Mouse (Mus musculus) monocyte, adult 5-6 weeks (primary cell): ENCODE data around the gene E130309D02Rik. TPM values are rescaled to one million over a fixed set of nuclear protein-coding genes. Genes with fewer than 3 reads are reported as not detected.

Experiments used
- ATAC-seq: fragments of 153-309, 156-312 bp; replicated peaks from 2 replicates; pipeline ENCODE4 v1.8.0; 2017; ENCODE audit warnings: mild to moderate bottlenecking; ENCODE audit not compliant: low TSS enrichment, insufficient number of reproducible peaks, severe bottlenecking, poor library complexity, low FRiP score
- total RNA-seq: library from RNA; stranded (forward); fragments of 200-1000, 200-491, 200-594 nt; gene quantifications from 3 replicates; pipeline ENCODE4 v1.2.3, GENCODE M21; 2017

E130309D02Rik gene
- total RNA-seq, 1 experiment from 2014 or later, result 7.4 TPM

GRCm38 (mm10) chr5:143272540-143273330 is 42.4 kb downstream of the E130309D02Rik start:
- ATAC-seq, result no peak

- no peak for ATAC-seq
Observed at GRCm38 (mm10) chr5:143272108-143272507, 43.1 kb downstream of the E130309D02Rik start.

- ATAC-seq, result no peak
Observed at GRCm38 (mm10) chr5:143271642-143272041, 43.5 kb downstream of the E130309D02Rik start.

- 0 out of 2 replicates have a peak, but pooled peaks have one; percentile 3 for ATAC-seq
Observed at GRCm38 (mm10) chr5:143270151-143270519, 45.0 kb downstream of the E130309D02Rik start.

- peak; percentile 49 for ATAC-seq
Observed at GRCm38 (mm10) chr5:143269363-143270150, 45.6 kb downstream of the E130309D02Rik start, which contains the start of gene Zfp316. Gene Zfp316, minus strand, starts transcription at chr5:143270022.

- ATAC-seq, result no peak
Observed at GRCm38 (mm10) chr5:143268985-143269362, 46.2 kb downstream of the E130309D02Rik start.

- ATAC-seq, result no peak
Observed at GRCm38 (mm10) chr5:143266794-143267193, 48.4 kb downstream of the E130309D02Rik start.

GRCm38 (mm10) chr5:143265409-143265808 is 49.8 kb downstream of the E130309D02Rik start:
- no peak for ATAC-seq

GRCm38 (mm10) chr5:143264689-143265088 is 50.5 kb downstream of the E130309D02Rik start:
- no peak for ATAC-seq

GRCm38 (mm10) chr5:143261636-143262035 is 53.5 kb downstream of the E130309D02Rik start:
- no peak for ATAC-seq

- no peak for ATAC-seq
Observed at GRCm38 (mm10) chr5:143255802-143256201, 59.4 kb downstream of the E130309D02Rik start.

GRCm38 (mm10) chr5:143255131-143255519 is 60.0 kb downstream of the E130309D02Rik start:
- ATAC-seq, result no peak

- no peak for ATAC-seq
Observed at GRCm38 (mm10) chr5:143254487-143255130, 60.6 kb downstream of the E130309D02Rik start.

- no peak for ATAC-seq
Observed at GRCm38 (mm10) chr5:143253881-143254486, 61.2 kb downstream of the E130309D02Rik start.

- ATAC-seq, result no peak
Observed at GRCm38 (mm10) chr5:143253186-143253880, 61.8 kb downstream of the E130309D02Rik start.

- no peak for ATAC-seq
Observed at GRCm38 (mm10) chr5:143252791-143253185, 62.4 kb downstream of the E130309D02Rik start.

- ATAC-seq, result no peak
Observed at GRCm38 (mm10) chr5:143252039-143252438, 63.1 kb downstream of the E130309D02Rik start.
